Mouse (Mus musculus) liver, embryonic 11.5 days (tissue): ENCODE data around the gene Degs2. TPM values are rescaled to one million over a fixed set of nuclear protein-coding genes. Genes with fewer than 3 reads are reported as not detected.
A peak's percentile ranks its signal among the peaks of the same experiment; 100 is the strongest.

Source experiments
- ATAC-seq: fragments of 200-750 bp; cut with Nextera tagmentation; replicated peaks from 2 replicates; pipeline ENCODE4 v1.8.0; 2017; ENCODE audit warnings: moderate number of reproducible peaks, mild to moderate bottlenecking, moderate TSS enrichment, moderate library complexity; ENCODE audit not compliant: low FRiP score
- DNase-seq: peaks from one replicate; pipeline ENCODE4 v3.0.0-alpha.2; 2017; ENCODE audit warnings: low spot score
- H3K27ac ChIP-seq: fragments of 300-500 bp; sonication (generic); 2 replicates; pipeline ENCODE4 v1.5.1; 2014; ENCODE audit warnings: mild to moderate bottlenecking, low read depth, low read length, control low read depth
- H3K27me3 ChIP-seq: fragments of 300-500 bp; sonication (generic); replicated peaks from 2 replicates; pipeline ENCODE4 v1.6.1; 2014; ENCODE audit warnings: low read length, mixed read lengths; ENCODE audit not compliant: control insufficient read depth, insufficient read depth
- H3K36me3 ChIP-seq: fragments of 300-500 bp; sonication (generic); 2 replicates; pipeline ENCODE4 v1.6.1; 2014; ENCODE audit warnings: mild to moderate bottlenecking, low read length, moderate library complexity, mixed read lengths; ENCODE audit not compliant: control insufficient read depth, insufficient read depth
- H3K4me1 ChIP-seq: fragments of 300-500 bp; sonication (generic); replicated peaks from 2 replicates; pipeline ENCODE4 v1.6.1; 2014; ENCODE audit warnings: low read length, mixed read lengths; ENCODE audit not compliant: control insufficient read depth, insufficient read depth
- H3K4me2 ChIP-seq: fragments of 300-500 bp; sonication (generic); 2 replicates; pipeline ENCODE4 v1.6.1; 2014; ENCODE audit warnings: mild to moderate bottlenecking, control low read depth, moderate library complexity
- H3K4me3 ChIP-seq: fragments of 300-500 bp; sonication (generic); 2 replicates; pipeline ENCODE4 v1.5.1; 2014; ENCODE audit warnings: low read depth, low read length, control low read depth
- H3K9ac ChIP-seq: fragments of 300-500 bp; sonication (generic); 2 replicates; pipeline ENCODE4 v1.6.1; 2014; ENCODE audit warnings: low read depth, low read length, control low read depth
- H3K9me3 ChIP-seq: fragments of 300-500 bp; sonication (generic); 2 replicates; pipeline ENCODE4 v1.6.1; 2016; ENCODE audit warnings: low read length, inconsistent platforms, mixed read lengths; ENCODE audit not compliant: control insufficient read depth
- WGBS: fragments of 180-500 bp; shearing (Covaris S2); extraction: QIAGEN DNeasy Blood & Tissue Kit; methylation state at CpG from one replicate; pipeline ENCODE4 v1.1.7; 2014; 5-methylcytosine and 5-hydroxymethylcytosine counted together
- polyA plus RNA-seq: library from polyadenylated mRNA; unstranded; fragments of >200 nt; fragmentation: Nextera tagmentation; extraction: Ambion mirVana; gene quantifications from 2 replicates; pipeline ENCODE4 v1.2.1, GENCODE M21; 2014

Gene Degs2
- polyA plus RNA-seq, 1 experiment from 2014 or later: 0.33 TPM

DNA sequence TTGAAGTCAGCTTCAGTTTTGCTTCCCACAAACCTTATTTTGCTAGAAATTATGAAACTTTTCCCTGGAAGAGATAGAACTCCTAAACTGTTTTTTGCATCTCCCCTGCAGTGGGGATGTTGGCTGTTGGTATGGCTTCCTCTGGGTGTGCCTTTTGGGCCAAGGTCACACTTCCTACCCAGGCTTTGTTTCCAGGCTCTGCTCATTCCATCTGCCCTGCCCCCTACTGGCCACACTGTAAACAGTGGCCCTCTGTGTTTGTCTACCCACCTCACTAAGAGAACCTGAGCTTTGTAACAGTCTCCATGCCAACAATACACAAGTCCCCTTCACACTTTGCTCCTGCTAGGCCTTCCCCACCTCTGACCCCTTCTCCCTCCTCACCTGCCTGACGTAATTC is 44.8 kb downstream of the Degs2 start:
- Histone ChIP-seq H3K4me1 (peaks cover 20% of the 10 kb centered on the region), H3K27me3 (no peaks in the 10 kb centered on the region), H3K27ac (no peak overlapping the region), H3K4me2 (no peak overlapping the region), H3K9ac (no peak overlapping the region), H3K36me3 (peaks cover 5% of the 10 kb centered on the region), H3K4me3 (no peak overlapping the region), H3K9me3 (no peaks in the 10 kb centered on the region)
- DNase-seq: peak; percentile 44
- WGBS: 66% methylated on average over 1 of the region's 1 CpGs
- ATAC-seq: no peak; the same call in 1 of the 2 replicates

DNA sequence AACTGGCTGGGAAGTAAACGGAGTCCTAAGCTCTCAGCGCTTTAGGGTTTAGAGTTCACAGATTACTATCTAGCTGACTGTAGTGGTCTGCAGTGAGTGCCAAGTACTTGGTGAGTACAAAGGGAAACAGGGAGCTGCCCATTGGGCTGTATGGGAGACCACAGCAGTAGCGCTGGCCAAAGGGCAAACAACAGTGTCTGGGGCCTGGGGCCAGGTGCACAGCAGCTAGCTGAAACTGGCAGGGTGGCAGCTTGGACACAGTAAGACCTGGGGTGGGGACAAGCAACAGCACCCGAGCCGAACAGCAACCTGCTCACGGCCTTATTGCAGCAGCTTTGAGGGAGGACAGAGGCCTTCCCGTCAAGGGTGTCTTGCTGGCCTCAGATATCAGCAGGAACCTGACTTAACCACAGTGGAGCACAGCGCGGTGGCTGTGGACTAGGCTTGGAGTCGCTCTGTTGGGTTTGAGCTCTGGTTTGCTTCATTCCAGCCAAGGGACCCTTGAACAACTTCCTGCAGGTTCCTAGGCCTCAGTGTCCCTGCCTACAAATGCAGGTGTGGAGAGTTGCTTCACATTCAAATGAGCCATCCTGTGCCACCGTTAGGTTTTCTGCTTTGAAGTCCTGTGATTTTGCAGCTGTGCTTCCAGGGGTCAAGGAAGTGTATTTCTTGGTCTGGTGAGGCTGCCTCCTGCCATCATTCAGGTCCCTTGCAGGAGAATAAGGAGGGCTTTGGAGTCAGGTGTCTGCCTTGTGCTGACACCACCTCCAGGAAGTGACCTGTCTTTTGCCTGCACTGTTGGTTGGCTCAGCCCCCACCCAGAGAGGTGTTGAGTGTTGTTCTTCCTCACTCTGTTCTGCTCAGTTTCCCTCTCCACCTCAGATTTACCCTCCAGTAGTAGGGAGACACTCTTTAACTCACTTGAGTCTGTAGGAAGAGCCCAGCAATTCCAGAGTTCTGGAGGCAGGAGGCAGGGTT is 48.5 kb downstream of the Degs2 start:
- WGBS: 44% methylated on average over 11 of the region's 11 CpGs
- Histone ChIP-seq H3K27me3 (no peaks in the 10 kb centered on the region), H3K27ac (peak overlapping the region; percentile 52; the same call in 1 of the 2 replicates), H3K4me2 (peak overlapping the region; percentile 33), H3K9ac (no peak overlapping the region), H3K4me1 (peaks cover 23% of the 10 kb centered on the region), H3K9me3 (no peaks in the 10 kb centered on the region), H3K36me3 (peaks cover 5% of the 10 kb centered on the region), H3K4me3 (no peak overlapping the region)
- DNase-seq: no peak
- ATAC-seq: peak; percentile 59

DNA sequence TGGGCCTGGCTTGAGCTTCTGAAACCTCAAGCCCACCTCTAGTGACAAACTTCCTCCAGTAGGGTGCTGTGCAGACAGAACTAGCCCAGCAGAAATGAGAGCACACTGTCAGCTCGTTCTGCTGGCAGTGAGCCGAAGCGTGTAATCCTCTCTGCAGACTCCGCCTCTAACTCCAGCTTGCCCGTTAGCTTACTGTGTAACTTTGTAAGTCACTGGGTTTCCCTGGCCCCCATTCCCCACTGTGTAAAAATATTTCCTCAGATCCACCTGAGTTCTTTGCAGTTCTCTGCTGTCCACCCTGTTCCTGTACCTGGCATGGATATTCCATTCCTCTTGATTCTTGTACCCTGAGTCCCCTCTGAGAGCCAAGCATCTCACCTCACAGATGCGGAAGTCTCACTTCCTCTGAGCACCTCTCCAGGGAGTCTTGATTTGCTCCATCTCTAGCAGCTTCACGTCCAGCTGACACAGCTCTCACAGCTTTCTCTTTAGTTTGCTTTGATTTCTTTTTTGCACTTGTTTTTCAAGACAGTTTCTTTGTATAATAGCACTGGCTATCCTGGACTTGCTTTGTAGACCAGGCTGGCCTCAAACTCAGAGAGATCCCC is 51.0 kb downstream of the Degs2 start:
- 77% methylated on average over 7 of the region's 7 CpGs for WGBS
- no peaks in the 10 kb centered on the region for H3K9me3 ChIP-seq
- no peak overlapping the region for H3K4me2 ChIP-seq
- H3K4me3 ChIP-seq: no peak overlapping the region
- ATAC-seq (no peak), DNase-seq (no peak)
- no peak overlapping the region for H3K9ac ChIP-seq
- H3K27me3 ChIP-seq: no peaks in the 10 kb centered on the region
- no peak overlapping the region for H3K27ac ChIP-seq
- peaks cover 19% of the 10 kb centered on the region for H3K4me1 ChIP-seq
- peaks cover 8% of the 10 kb centered on the region for H3K36me3 ChIP-seq

DNA sequence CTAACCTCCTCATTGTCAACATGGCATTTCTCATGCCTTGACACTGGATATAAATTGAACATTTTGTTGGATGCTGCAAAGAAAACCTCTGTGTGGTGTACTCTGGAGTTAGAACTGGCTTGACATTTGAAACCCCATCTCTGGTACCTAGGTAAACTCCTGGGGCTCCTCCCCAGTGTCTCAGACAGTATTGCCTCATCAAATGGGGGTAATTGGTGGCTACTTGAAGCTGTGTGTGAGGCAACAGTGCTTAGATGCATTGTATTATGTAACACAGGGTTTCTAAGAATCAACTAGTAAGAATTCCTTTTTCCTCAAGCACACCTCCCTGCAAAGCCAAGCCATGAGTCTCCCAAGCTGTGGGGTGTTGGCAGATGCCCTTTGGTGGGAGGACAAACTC is 54.3 kb downstream of the Degs2 start:
- H3K4me1 ChIP-seq: peaks cover 4% of the 10 kb centered on the region; the same call in 1 of the 2 replicates
- peaks cover 2% of the 10 kb centered on the region; the same call in 1 of the 2 replicates for H3K36me3 ChIP-seq
- no peak overlapping the region for H3K4me3 ChIP-seq
- H3K9me3 ChIP-seq: no peaks in the 10 kb centered on the region
- H3K4me2 ChIP-seq: no peak overlapping the region
- H3K27me3 ChIP-seq: no peaks in the 10 kb centered on the region
- no peak for DNase-seq
- no peak overlapping the region for H3K9ac ChIP-seq
- no peak for ATAC-seq
- H3K27ac ChIP-seq: no peak overlapping the region

DNA sequence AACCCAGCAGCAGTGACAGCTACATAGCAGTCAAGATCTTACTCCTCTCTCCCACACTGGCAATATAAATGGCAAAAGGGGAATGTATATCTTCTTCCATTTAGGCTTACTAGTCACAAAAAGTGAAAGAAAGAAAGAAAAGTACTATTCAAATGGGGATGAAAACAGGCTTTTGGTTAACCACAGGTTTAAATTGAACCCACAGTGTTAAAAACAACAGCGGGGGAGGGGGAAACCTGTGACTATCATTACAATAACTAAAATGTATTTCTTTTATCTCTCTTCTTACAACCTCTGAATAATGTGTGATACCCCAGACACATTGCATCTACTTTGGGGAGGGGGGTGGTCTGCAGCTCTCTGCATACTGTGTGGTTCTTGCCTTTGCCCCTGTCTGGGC is 55.9 kb downstream of the Degs2 start:
- ATAC-seq (no peak), DNase-seq (no peak)
- Histone ChIP-seq H3K9ac (no peak overlapping the region), H3K4me2 (no peak overlapping the region), H3K9me3 (no peaks in the 10 kb centered on the region), H3K27me3 (no peaks in the 10 kb centered on the region), H3K4me3 (no peak overlapping the region), H3K27ac (no peak overlapping the region), H3K36me3 (peaks cover 2% of the 10 kb centered on the region; the same call in 1 of the 2 replicates), H3K4me1 (no peaks in the 10 kb centered on the region)
- WGBS: 79% methylated on average over 1 of the region's 1 CpGs

DNA sequence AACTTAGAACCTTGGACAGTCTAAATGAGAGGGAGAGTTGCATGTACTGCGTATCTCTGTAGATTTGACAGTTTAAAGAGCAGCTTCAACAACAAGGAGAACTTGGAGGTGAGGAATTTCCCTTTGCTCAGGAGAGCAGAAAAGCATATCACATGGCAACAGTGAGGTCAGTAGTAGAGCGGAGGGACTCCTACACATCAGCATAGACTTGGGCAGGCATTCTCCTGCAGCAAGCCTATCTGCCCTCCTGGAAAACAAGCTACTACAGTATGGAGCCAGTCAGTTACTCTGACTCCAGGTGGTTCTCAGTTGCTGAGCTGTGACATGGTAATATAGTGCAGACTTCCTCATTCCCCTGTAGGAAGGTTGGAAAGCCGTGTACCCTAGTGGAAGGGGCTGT is 60.1 kb downstream of the Degs2 start:
- Histone ChIP-seq H3K27ac (no peak overlapping the region), H3K4me2 (no peak overlapping the region), H3K9ac (no peak overlapping the region), H3K27me3 (no peaks in the 10 kb centered on the region), H3K4me1 (peaks cover 7% of the 10 kb centered on the region), H3K4me3 (no peak overlapping the region), H3K36me3 (no peaks in the 10 kb centered on the region), H3K9me3 (no peaks in the 10 kb centered on the region)
- no peak for ATAC-seq
- no peak for DNase-seq
- WGBS: 81% methylated on average over 3 of the region's 3 CpGs

DNA sequence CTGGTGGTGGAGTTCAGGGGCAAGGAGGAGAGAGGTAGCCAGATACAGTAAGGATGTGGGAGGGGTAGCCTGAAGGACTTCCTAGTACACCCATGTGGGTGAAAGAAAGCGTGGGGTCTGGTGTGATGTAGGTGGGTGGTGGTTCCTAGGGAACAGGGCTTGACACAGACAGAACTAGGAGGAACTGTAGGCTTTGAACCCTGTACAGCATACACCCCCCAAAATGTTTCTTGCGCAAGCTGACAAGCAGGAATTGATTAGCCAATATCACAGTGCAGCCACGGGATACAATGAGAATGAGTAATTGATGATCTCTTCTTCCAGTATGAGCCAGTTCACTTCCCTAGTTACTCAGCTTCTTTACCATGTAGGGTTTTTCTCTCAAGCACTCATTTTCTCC is 63.0 kb downstream of the Degs2 start:
- H3K4me2 ChIP-seq: no peak overlapping the region
- WGBS: 69% methylated on average over 3 of the region's 3 CpGs
- no peak overlapping the region for H3K9ac ChIP-seq
- H3K27ac ChIP-seq: no peak overlapping the region
- peaks cover 12% of the 10 kb centered on the region for H3K4me1 ChIP-seq
- DNase-seq (no peak), ATAC-seq (no peak)
- no peaks in the 10 kb centered on the region for H3K36me3 ChIP-seq
- H3K27me3 ChIP-seq: no peaks in the 10 kb centered on the region
- no peak overlapping the region for H3K4me3 ChIP-seq
- H3K9me3 ChIP-seq: no peaks in the 10 kb centered on the region

DNA sequence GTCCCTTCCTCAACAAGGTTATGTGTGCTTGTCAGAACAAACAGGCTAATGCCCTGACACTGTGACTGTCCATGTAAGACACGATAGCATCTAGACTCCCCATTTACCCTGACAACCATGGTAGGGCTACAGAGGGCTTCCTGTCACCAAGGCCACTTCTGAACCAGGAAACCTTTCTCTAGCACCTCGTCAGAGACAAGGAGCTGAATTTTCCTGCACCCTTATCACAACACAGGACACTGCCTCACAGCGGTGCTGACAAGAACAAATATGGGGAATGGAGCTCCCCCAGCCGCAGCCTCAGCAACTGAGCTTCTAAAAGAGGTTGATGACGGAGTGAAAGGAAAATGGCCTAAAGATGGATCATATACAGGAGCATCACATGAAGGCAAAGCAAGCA is 64.7 kb downstream of the Degs2 start:
- no peak for DNase-seq

More for the DNA sequence above, 64.7 kb downstream of the Degs2 start:
- Histone ChIP-seq H3K4me2 (no peak overlapping the region), H3K9ac (no peak overlapping the region), H3K27me3 (no peaks in the 10 kb centered on the region), H3K9me3 (no peaks in the 10 kb centered on the region), H3K27ac (no peak overlapping the region), H3K36me3 (no peaks in the 10 kb centered on the region), H3K4me1 (peaks cover 21% of the 10 kb centered on the region), H3K4me3 (no peak overlapping the region)
- WGBS: 61% methylated on average over 5 of the region's 5 CpGs
- no peak for ATAC-seq
